Mouse (Mus musculus): ENCODE data around the gene Ppp4r3a.
A peak's percentile ranks its signal among the peaks of the same experiment; 100 is the strongest.
"Not testable (repeated sequence)": the region's sequence is repeated elsewhere in the genome, so short reads cannot be mapped to it uniquely, and the experiment has no call there.

The Ppp4r3a gene

GRCm38 (mm10) chr12:101028247-101028953 lies 55.1 kb downstream of the Ppp4r3a start:
- DNase-seq = no peak

DNA sequence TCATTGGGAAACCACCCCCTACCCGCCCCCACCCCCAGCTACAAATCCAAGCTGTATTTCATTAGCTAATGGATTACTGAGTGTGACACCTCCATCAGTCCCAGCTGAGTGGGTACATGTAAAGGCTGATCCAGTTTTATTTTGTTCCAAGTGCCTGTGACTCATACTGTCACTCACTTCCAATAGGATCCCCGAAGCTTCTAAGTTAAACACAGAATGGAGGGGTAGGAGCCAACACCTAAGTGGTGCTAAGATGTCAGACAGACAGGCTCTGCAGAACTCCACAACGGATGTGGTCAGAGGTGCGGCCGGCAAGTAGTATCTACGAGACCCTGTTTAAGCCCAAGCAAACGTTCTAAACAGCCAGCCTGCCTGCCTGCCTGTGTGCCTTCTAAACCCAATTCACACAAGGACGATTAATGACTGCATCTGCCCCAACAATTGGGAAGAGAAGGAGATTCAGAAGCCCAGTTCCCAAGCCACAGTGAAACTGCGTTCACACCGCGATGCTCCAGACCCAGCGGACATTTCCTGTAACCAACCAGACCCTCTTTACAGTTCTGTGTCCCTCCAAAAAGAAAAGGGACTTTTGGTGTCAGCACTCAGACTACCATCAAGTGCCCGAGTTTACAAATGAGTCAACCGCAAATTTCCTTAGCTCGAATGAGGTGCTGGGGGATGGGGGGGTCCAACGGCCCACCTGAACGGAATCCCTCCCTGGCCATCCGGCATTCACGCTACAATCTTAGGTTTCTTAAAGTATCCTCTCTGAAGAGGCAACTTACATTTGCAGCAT lies 55.9 kb downstream of the Ppp4r3a start:
- DNase-seq = peak; percentile 59

DNA sequence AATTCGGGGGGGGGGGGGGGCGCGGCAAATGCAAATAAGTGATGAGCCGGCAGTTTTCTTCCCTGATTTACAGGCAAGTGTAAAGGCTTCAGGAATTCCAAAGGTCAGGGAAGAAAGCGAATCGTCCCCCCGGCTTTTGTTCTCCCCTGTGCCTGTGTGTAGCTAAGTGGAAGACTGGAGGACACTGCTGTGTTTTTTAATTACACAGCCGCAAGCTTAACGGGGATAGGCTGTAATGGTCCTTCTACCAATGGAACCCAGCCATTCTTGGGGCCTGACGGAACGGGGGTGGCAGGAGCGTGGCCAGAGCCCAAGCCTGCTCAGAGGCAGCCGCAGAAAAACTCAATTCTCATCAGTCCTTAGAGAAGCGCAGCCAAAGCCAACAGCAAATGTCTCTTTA lies 56.6 kb downstream of the Ppp4r3a start:
- DNase-seq = peak; percentile 58

GRCm38 (mm10) chr12:101026518-101026917 lies 57.0 kb downstream of the Ppp4r3a start:
- DNase-seq = peak; percentile 39

DNA sequence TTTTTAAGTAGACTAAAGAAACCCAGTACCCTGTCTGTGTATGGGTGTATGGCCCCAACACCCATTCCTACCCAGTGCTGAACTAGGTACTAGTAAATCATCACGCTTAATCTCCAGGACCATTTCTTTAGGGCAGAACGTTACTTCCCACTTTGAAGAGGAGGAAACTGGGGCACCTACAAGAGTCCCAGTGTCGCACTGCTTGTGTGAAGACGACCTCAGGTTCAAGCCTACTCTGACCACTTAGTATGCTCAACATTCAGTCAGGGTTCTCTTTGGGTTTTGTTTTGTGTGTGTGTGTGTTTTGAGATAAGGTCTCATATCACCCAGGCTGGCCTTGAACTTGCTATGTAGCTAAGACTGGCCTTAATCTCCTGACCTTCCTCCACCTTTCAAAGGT lies 57.5 kb downstream of the Ppp4r3a start:
- DNase-seq = no peak

GRCm38 (mm10) chr12:101025379-101025778 lies 58.1 kb downstream of the Ppp4r3a start:
- DNase-seq = no peak

DNA sequence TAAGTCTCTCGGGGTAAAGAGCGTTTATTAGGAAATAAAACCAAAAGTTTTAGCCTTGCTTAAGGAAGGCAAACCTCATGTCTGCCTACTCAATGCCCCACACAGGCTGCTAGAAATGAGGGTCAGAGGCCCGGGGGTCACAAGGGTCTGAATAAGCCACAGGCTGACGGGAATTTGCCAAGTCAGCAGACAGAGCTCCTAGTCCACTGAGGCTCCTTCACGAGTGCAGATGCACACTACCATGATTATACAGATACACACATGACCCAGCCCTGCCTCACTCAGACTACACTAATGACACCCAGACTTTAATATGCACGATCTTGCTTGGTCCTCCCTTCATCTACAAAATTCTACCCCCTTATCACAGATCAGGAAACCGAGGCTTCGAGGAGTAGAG lies 58.7 kb downstream of the Ppp4r3a start:
- DNase-seq = no peak

DNA sequence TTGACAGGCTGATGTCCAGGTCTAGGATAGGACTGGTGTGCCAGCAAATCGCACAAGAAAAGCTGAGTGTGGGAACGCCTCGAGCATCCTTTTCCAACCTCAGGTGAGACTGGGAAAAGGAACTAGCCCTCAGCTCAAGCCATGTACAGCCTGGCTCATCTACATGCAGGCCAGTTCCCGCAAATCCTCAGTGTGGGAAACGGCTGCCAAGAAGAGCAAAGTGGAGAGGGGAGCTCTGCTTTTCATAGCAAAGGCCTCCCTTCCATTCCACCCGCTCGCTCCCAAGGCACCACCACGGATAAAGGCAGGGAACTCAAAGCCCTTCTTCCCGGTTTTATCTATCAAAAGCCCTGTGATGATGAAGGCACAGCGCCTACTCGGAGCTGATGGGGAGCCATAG lies 60.4 kb downstream of the Ppp4r3a start:
- no peak for DNase-seq

DNA sequence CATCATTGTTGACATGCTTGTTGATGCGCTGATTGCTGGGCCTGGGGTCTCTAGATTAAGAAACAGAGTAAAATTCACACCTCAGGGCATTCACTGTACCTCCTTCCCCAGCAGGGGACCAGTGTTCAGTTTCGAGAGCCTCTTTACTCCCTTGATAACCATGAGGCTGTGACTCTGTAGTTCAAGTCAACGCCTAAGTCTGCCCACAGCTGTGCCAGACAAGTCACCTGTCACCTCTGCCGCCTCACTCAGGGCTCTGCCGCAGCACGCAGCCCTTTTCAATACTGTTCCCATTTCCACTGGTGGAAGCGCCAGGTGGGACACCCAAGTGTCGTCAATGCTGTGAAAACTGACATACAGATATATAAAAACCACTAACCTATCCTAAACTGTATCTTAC lies 61.1 kb downstream of the Ppp4r3a start:
- DNase-seq = no peak

DNA sequence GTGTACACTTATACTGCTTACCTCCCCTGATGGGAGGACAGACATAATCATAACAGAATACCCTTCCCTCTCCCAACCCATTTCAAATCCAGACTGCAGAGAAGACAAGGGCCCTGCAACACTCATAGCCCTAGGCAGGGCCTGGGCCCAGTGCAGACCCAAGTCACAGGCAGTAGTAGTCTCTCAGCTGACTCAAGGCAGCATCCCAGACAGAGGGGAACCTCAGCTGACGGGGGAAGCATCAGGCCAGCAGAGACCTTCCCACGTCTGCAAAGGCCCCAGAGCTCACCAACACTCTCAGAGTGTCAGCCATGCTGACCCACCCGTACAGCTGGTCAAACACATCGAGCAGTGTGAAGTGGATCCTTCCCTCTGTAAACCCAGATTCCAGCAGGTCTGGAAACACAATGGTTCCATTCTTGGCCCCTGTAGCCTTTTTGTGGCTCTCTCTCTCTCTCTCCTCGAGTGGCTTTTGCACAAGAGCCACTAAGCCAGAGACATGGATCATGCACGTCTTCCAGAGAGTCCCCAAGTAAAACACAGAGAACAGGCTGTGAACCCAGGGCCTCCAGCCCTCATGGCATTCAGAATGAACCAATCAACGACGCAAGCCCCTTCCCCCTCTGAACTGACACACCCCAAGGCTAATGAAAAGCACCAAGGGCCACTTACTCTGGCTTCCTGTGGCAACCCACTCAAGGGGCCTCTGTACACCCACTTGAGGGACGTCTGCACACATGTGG lies 61.8 kb downstream of the Ppp4r3a start:
- no peak for DNase-seq

DNA sequence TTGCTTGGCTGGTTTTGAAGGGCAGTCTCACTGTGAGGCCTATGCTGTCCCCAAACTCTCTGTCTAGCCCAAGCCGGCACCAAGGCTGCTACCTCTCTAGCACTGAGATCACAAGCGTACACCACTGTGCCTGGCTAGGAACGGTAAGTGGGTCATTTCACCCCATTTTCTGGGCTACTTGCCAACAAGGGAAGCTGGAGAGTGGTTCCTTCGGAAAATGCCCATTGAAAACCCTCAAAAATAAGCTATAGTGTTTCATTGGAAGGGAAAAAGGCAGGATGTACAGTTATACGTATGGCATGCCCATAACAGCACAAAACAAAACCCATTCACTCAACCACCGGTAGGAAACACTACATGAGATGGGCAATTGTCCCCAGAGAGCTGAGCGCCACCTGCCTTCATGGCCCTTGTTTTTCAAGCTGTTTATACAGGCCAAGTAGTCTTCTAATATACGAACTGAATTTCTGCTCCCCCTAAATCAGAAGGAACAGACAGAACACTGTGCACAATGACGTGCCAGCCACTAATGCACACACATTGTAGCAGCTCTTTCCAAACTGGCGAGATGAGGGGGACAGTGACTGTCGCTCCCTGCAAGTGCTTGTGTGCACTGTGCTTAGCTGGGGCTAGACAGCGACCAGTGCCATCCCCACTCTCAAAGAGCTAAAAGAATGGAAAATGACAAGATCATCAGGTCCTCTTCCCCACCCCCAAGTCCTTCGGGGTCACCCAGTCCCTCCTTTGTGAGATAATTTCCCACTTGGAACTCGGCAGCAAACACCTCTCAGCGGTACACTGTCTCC lies 63.1 kb downstream of the Ppp4r3a start:
- no peak for DNase-seq

- DNase-seq = no peak
Observed at GRCm38 (mm10) chr12:101019443-101019842, 64.1 kb downstream of the Ppp4r3a start.

DNA sequence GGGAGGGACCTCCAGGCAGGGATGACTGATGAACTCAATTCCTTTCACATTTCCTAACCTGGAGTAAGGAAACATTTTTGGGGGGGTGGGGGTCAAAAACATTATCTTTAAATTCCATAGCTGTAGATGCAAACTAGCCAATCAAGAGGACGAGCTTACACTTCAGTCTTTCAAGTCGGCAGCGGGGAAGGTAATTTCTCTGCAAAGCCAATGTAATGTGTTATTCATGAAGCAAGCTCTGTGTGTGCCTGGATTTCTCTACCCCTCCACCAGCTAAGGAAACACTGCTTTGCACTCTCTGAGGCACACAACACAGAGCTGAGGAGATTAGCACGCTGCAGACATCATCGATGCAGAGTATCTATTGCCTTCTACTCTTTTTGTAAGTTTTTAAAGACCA lies 64.5 kb downstream of the Ppp4r3a start:
- DNase-seq = no peak

GRCm38 (mm10) chr12:101017971-101018371 lies 65.5 kb downstream of the Ppp4r3a start:
- DNase-seq = no peak

- DNase-seq = no peak
Observed at GRCm38 (mm10) chr12:101016412-101016928, 67.0 kb downstream of the Ppp4r3a start.

DNA sequence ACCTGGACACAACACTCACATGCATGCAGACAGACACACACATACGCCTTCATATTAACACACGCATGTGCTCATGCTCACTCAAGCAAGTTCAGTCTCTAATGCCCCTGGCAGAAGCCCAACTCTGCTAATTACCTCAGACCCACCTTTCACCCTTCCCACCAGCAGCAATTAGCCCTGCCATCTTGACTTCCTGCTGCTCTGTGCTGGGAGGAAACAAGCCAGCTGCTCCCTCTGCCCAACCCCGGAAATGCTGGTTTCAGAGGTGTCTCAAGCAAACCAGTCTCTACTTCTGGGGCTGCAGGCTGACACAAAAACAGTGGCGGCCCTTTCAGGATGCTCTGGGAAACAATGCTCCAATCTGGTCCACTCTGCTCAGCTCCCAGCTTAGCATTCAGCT lies 67.6 kb downstream of the Ppp4r3a start:
- peak; percentile 36 for DNase-seq

DNA sequence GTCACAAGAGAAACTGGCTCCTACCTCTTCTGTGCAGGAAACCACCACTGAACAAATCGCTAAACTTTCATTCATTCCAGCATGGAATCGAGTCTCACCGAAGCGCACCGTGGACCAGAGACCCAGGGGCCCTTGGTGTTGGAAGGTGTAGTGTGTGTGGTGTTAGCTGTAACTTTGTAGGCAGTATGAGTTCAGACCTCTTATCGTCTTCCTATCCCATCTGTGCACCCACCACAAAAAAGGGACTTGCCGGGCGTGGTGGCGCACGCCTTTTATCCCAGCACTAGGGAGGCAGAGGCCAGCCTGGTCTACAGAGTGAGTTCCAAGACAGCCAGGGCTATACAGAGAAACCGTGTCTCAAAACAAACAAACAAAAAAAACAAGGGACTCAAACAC lies 68.3 kb downstream of the Ppp4r3a start:
- no peak for DNase-seq

GRCm38 (mm10) chr12:101014549-101015164 lies 68.8 kb downstream of the Ppp4r3a start:
- no peak for DNase-seq

DNA sequence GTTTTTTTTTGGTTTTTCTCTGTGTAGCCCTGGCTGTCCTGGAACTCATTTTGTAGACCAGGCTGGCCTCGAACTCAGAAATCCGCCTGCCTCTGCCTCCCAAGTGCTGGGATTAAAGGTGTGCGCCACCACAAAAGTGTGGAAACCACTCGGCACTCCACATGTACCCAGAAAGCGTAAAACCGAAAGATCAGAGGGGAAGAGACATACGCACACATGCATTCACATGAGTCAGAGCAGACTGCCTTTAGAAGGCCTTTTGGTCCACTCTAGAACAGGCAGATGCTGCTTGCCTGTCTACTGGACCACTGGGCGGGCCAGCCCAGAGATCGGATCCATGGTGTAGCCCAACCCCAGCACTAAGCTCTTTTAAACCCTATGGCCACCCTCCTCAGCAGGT lies 69.8 kb downstream of the Ppp4r3a start:
- DNase-seq = not testable (repeated sequence)

- peak; percentile 56 for DNase-seq
Observed at GRCm38 (mm10) chr12:101013078-101013665, 70.3 kb downstream of the Ppp4r3a start.

- DNase-seq = no peak
Observed at GRCm38 (mm10) chr12:101012197-101013077, 71.1 kb downstream of the Ppp4r3a start.

Data from kidney, adult 9 months (tissue).